Mouse (Mus musculus): ENCODE measurements around the gene Rab9. TPM values are rescaled to one million over a fixed set of nuclear protein-coding genes. Genes with fewer than 3 reads are reported as not detected.
A peak's percentile ranks its signal among the peaks of the same experiment; 100 is the strongest.

The Rab9 gene
- polyA plus RNA-seq, 1 experiment from 2014 or later = 54.4 TPM

- no peaks in the 10 kb centered on the region for H3K4me1 ChIP-seq (ENCODE audit: control insufficient read depth, insufficient read depth, low read length)
- H3K36me3 ChIP-seq (ENCODE audit: control insufficient read depth, insufficient read depth, low read length) = no peaks in the 10 kb centered on the region
- no peaks in the 10 kb centered on the region; the same call in 1 of the 2 replicates for H3K27me3 ChIP-seq (ENCODE audit: control insufficient read depth, insufficient read depth, low read length)
- ATAC-seq (ENCODE audit: insufficient read depth, low FRiP score) = no peak
- no peaks in the 10 kb centered on the region for H3K9me3 ChIP-seq (replicated peaks; ENCODE audit: control insufficient read depth, low read length)
- H3K9ac ChIP-seq (ENCODE audit: low read length) = no peak overlapping the region
- H3K4me3 ChIP-seq (replicated peaks; ENCODE audit: low read length) = no peak overlapping the region
- no peak overlapping the region for H3K27ac ChIP-seq (ENCODE audit: low read length)
- no peak overlapping the region for H3K4me2 ChIP-seq (ENCODE audit: low read depth, low read length)
Measured at GRCm38 (mm10) chrX:166511107-166511506, 31.4 kb upstream of the Rab9 start.

GRCm38 (mm10) chrX:166509761-166510738 lies 30.4 kb upstream of the Rab9 start:
- H3K36me3 ChIP-seq (ENCODE audit: control insufficient read depth, insufficient read depth, low read length) = no peaks in the 10 kb centered on the region
- peak overlapping the region; percentile 98 for H3K27ac ChIP-seq (ENCODE audit: low read length)
- peak overlapping the region; percentile 83 for H3K9ac ChIP-seq (ENCODE audit: low read length)
- WGBS = 17% methylated on average over 65 of the region's 65 CpGs
- no peaks in the 10 kb centered on the region for H3K4me1 ChIP-seq (ENCODE audit: control insufficient read depth, insufficient read depth, low read length)
- H3K9me3 ChIP-seq (replicated peaks; ENCODE audit: control insufficient read depth, low read length) = no peaks in the 10 kb centered on the region
- peak overlapping the region; percentile 61 for H3K4me3 ChIP-seq (replicated peaks; ENCODE audit: low read length)
- H3K4me2 ChIP-seq (ENCODE audit: low read depth, low read length) = peak overlapping the region; percentile 49
- H3K27me3 ChIP-seq (ENCODE audit: control insufficient read depth, insufficient read depth, low read length) = no peaks in the 10 kb centered on the region; the same call in 1 of the 2 replicates
- peak; percentile 99 for ATAC-seq (ENCODE audit: insufficient read depth, low FRiP score)

- H3K9me3 ChIP-seq (replicated peaks; ENCODE audit: control insufficient read depth, low read length) = no peaks in the 10 kb centered on the region
- no peak overlapping the region for H3K9ac ChIP-seq (ENCODE audit: low read length)
- no peaks in the 10 kb centered on the region for H3K4me1 ChIP-seq (ENCODE audit: control insufficient read depth, insufficient read depth, low read length)
- H3K27ac ChIP-seq (ENCODE audit: low read length) = no peak overlapping the region
- no peak for ATAC-seq (ENCODE audit: insufficient read depth, low FRiP score)
- H3K36me3 ChIP-seq (ENCODE audit: control insufficient read depth, insufficient read depth, low read length) = no peaks in the 10 kb centered on the region
- 27% methylated on average over 1 of the region's 2 CpGs for WGBS
- H3K27me3 ChIP-seq (ENCODE audit: control insufficient read depth, insufficient read depth, low read length) = no peaks in the 10 kb centered on the region; the same call in 1 of the 2 replicates
- H3K4me3 ChIP-seq (replicated peaks; ENCODE audit: low read length) = no peak overlapping the region
- H3K4me2 ChIP-seq (ENCODE audit: low read depth, low read length) = no peak overlapping the region
Measured at GRCm38 (mm10) chrX:166504421-166504820, 24.8 kb upstream of the Rab9 start.

- no peaks in the 10 kb centered on the region; the same call in 1 of the 2 replicates for H3K27me3 ChIP-seq (ENCODE audit: control insufficient read depth, insufficient read depth, low read length)
- no peak for ATAC-seq (ENCODE audit: insufficient read depth, low FRiP score)
Measured at GRCm38 (mm10) chrX:166499496-166500190, 20.0 kb upstream of the Rab9 start.

GRCm38 (mm10) chrX:166497771-166498170 lies 18.1 kb upstream of the Rab9 start:
- Histone ChIP-seq H3K36me3 (ENCODE audit: control insufficient read depth, insufficient read depth, low read length) (no peaks in the 10 kb centered on the region), H3K9me3 (replicated peaks; ENCODE audit: control insufficient read depth, low read length) (no peaks in the 10 kb centered on the region), H3K4me3 (replicated peaks; ENCODE audit: low read length) (no peak overlapping the region), H3K4me1 (ENCODE audit: control insufficient read depth, insufficient read depth, low read length) (no peaks in the 10 kb centered on the region), H3K4me2 (ENCODE audit: low read depth, low read length) (no peak overlapping the region), H3K27ac (ENCODE audit: low read length) (no peak overlapping the region), H3K9ac (ENCODE audit: low read length) (no peak overlapping the region), H3K27me3 (ENCODE audit: control insufficient read depth, insufficient read depth, low read length) (no peaks in the 10 kb centered on the region; the same call in 1 of the 2 replicates)
- ATAC-seq (ENCODE audit: insufficient read depth, low FRiP score) = no peak
- WGBS = 82% methylated on average over 4 of the region's 4 CpGs

More at GRCm38 (mm10) chrX:166499496-166500190, 20.0 kb upstream of the Rab9 start:
- no peak overlapping the region for H3K9ac ChIP-seq (ENCODE audit: low read length)
- H3K4me1 ChIP-seq (ENCODE audit: control insufficient read depth, insufficient read depth, low read length) = no peaks in the 10 kb centered on the region
- WGBS = 85% methylated on average over 1 of the region's 1 CpGs
- no peak overlapping the region for H3K4me2 ChIP-seq (ENCODE audit: low read depth, low read length)
- H3K9me3 ChIP-seq (replicated peaks; ENCODE audit: control insufficient read depth, low read length) = no peaks in the 10 kb centered on the region
- H3K4me3 ChIP-seq (replicated peaks; ENCODE audit: low read length) = no peak overlapping the region
- no peak overlapping the region for H3K27ac ChIP-seq (ENCODE audit: low read length)
- H3K36me3 ChIP-seq (ENCODE audit: control insufficient read depth, insufficient read depth, low read length) = no peaks in the 10 kb centered on the region

GRCm38 (mm10) chrX:166495052-166495451 lies 15.4 kb upstream of the Rab9 start:
- ATAC-seq (ENCODE audit: insufficient read depth, low FRiP score) = no peak
- WGBS = 88% methylated on average over 2 of the region's 2 CpGs

GRCm38 (mm10) chrX:166478631-166479364 lies 869 bp downstream of the Rab9 start:
- Histone ChIP-seq H3K27ac (ENCODE audit: low read length) (peak overlapping the region; percentile 86), H3K4me2 (ENCODE audit: low read depth, low read length) (peak overlapping the region; percentile 61), H3K27me3 (ENCODE audit: control insufficient read depth, insufficient read depth, low read length) (0 out of 2 replicates have a peak, but pooled peaks cover 2% of the 10 kb centered on the region), H3K4me1 (ENCODE audit: control insufficient read depth, insufficient read depth, low read length) (no peaks in the 10 kb centered on the region), H3K9me3 (replicated peaks; ENCODE audit: control insufficient read depth, low read length) (no peaks in the 10 kb centered on the region), H3K9ac (ENCODE audit: low read length) (peak overlapping the region; percentile 83), H3K36me3 (ENCODE audit: control insufficient read depth, insufficient read depth, low read length) (no peaks in the 10 kb centered on the region), H3K4me3 (replicated peaks; ENCODE audit: low read length) (peak overlapping the region; percentile 56)
- 17% methylated on average over 28 of the region's 28 CpGs for WGBS
- ATAC-seq (ENCODE audit: insufficient read depth, low FRiP score) = no peak

More at GRCm38 (mm10) chrX:166495052-166495451, 15.4 kb upstream of the Rab9 start:
- Histone ChIP-seq H3K27ac (ENCODE audit: low read length) (no peak overlapping the region), H3K4me2 (ENCODE audit: low read depth, low read length) (no peak overlapping the region), H3K9ac (ENCODE audit: low read length) (no peak overlapping the region), H3K36me3 (ENCODE audit: control insufficient read depth, insufficient read depth, low read length) (no peaks in the 10 kb centered on the region), H3K4me3 (replicated peaks; ENCODE audit: low read length) (no peak overlapping the region), H3K9me3 (replicated peaks; ENCODE audit: control insufficient read depth, low read length) (no peaks in the 10 kb centered on the region), H3K27me3 (ENCODE audit: control insufficient read depth, insufficient read depth, low read length) (no peaks in the 10 kb centered on the region; the same call in 1 of the 2 replicates), H3K4me1 (ENCODE audit: control insufficient read depth, insufficient read depth, low read length) (no peaks in the 10 kb centered on the region)

GRCm38 (mm10) chrX:166477393-166477792 lies 2.3 kb downstream of the Rab9 start:
- no peaks in the 10 kb centered on the region for H3K36me3 ChIP-seq (ENCODE audit: control insufficient read depth, insufficient read depth, low read length)
- no peaks in the 10 kb centered on the region for H3K9me3 ChIP-seq (replicated peaks; ENCODE audit: control insufficient read depth, low read length)
- H3K4me3 ChIP-seq (replicated peaks; ENCODE audit: low read length) = peak overlapping the region; percentile 56
- no peak overlapping the region for H3K9ac ChIP-seq (ENCODE audit: low read length)
- no peaks in the 10 kb centered on the region for H3K4me1 ChIP-seq (ENCODE audit: control insufficient read depth, insufficient read depth, low read length)
- H3K27me3 ChIP-seq (ENCODE audit: control insufficient read depth, insufficient read depth, low read length) = no peaks in the 10 kb centered on the region
- ATAC-seq (ENCODE audit: insufficient read depth, low FRiP score) = no peak
- H3K4me2 ChIP-seq (ENCODE audit: low read depth, low read length) = peak overlapping the region; percentile 61
- H3K27ac ChIP-seq (ENCODE audit: low read length) = no peak overlapping the region
- 55% methylated on average over 6 of the region's 6 CpGs for WGBS
